Mouse (Mus musculus) hindbrain, embryonic 11.5 days (tissue): Measurements from ENCODE around the gene Olfr1410. TPM values are rescaled to one million over a fixed set of nuclear protein-coding genes. Genes with fewer than 3 reads are reported as not detected.

Source experiments
- ATAC-seq: fragments of 200-750 bp; cut with Nextera tagmentation; 2 replicates; pipeline ENCODE4 v1.8.0; 2017; ENCODE audit warnings: mild to moderate bottlenecking, moderate TSS enrichment, moderate library complexity; ENCODE audit not compliant: low FRiP score
- DNase-seq: peaks from one replicate; pipeline ENCODE4 v3.0.0-alpha.2; 2015; ENCODE audit warnings: low spot score
- H3K27ac ChIP-seq: fragments of 300-500 bp; sonication (generic); 2 replicates; pipeline ENCODE4 v1.5.1; 2014; ENCODE audit warnings: mild to moderate bottlenecking, low read depth, low read length
- H3K27me3 ChIP-seq: fragments of 300-500 bp; sonication (generic); 2 replicates; pipeline ENCODE4 v1.6.1; 2014; ENCODE audit warnings: mild to moderate bottlenecking, low read length, moderate library complexity, mixed read lengths; ENCODE audit not compliant: control insufficient read depth, insufficient read depth
- H3K36me3 ChIP-seq: fragments of 300-500 bp; sonication (generic); 2 replicates; pipeline ENCODE4 v1.6.1; 2014; ENCODE audit warnings: mild to moderate bottlenecking, low read length, moderate library complexity, mixed read lengths; ENCODE audit not compliant: control insufficient read depth, insufficient read depth
- H3K4me1 ChIP-seq: fragments of 300-500 bp; sonication (generic); replicated peaks from 2 replicates; pipeline ENCODE4 v1.6.1; 2014; ENCODE audit warnings: low read length, mixed read lengths; ENCODE audit not compliant: control insufficient read depth, insufficient read depth
- H3K4me2 ChIP-seq: fragments of 300-500 bp; sonication (generic); replicated peaks from 2 replicates; pipeline ENCODE4 v1.6.1; 2014; ENCODE audit warnings: mild to moderate bottlenecking, low read depth, low read length
- H3K4me3 ChIP-seq: fragments of 300-500 bp; sonication (generic); 2 replicates; pipeline ENCODE4 v1.5.1; 2014; ENCODE audit warnings: low read depth, low read length
- H3K9ac ChIP-seq: fragments of 300-500 bp; sonication (generic); 2 replicates; pipeline ENCODE4 v1.6.1; 2014; ENCODE audit warnings: low read depth, low read length
- H3K9me3 ChIP-seq: fragments of 300-500 bp; sonication (generic); 2 replicates; pipeline ENCODE4 v1.6.1; 2016; ENCODE audit warnings: low read length; ENCODE audit not compliant: control insufficient read depth
- WGBS: fragments of 180-500 bp; shearing (Covaris S2); extraction: QIAGEN DNeasy Blood & Tissue Kit; methylation state at CpG from one replicate; pipeline ENCODE4 v1.1.7; 2014; 5-methylcytosine and 5-hydroxymethylcytosine counted together
- polyA plus RNA-seq: library from polyadenylated mRNA; unstranded; fragments of >200 nt; fragmentation: Nextera tagmentation; extraction: Ambion mirVana; gene quantifications from 2 replicates; pipeline ENCODE4 v1.2.1, GENCODE M21; 2014

Gene Olfr1410
- polyA plus RNA-seq, result not detected in 2 replicates

DNA sequence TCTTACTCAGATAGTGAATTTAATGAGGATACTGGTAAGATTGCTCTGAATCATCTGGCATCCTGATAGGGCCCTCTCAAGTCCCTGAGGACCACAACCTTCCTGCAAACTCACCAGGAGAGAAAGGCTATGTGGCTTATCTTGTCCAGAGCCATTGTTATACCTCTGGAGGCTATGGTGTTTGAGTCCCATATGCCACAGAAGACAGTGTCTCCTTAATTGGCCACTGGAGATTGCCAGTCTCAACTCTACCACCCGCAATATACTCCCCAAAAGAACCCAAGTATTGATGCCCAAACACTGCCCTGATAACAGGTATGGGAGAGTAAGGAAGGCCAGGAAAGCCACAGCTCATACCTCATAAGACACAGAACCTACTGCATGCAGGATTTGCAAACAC, at the start of gene Olfr1410:
Gene Olfr1410 (plus strand): TSS at position 301 of the 400 bp plus-strand sequence.
- H3K4me3 ChIP-seq, result no peak within 1 kb of the TSS
- WGBS, result 79% methylated on average over 1 of the region's 1 CpGs
- no peak for ATAC-seq
- no peak within 1 kb of the TSS for H3K9ac ChIP-seq
- no peak for DNase-seq
- no peak within 1 kb of the TSS for H3K27ac ChIP-seq
- no peaks in the 10 kb centered on the region for H3K9me3 ChIP-seq
- no peak within 1 kb of the TSS for H3K4me2 ChIP-seq
- no peaks in the 10 kb centered on the region for H3K27me3 ChIP-seq
- H3K4me1 ChIP-seq, result no peaks in the 10 kb centered on the region
- no peaks in the 10 kb centered on the region for H3K36me3 ChIP-seq

DNA sequence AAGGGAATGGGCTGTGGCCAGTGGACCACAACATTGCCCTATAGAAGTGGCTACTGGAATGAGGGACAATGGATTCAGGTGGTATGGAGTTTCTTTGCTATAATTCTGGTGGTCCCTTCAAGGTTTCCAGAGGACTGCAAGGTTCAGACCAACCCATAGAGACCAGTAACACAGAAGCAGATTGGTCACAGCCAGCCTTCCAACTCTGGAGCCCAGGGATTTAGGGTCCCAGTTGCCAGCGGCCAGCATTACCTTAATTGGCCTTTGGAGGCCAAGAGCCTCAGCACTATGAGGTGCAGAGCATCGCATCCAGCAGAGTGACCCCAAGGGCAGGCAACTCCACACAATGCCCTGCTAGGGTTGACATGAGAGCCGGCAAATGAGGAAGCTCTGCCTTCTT, 34.6 kb upstream of the Olfr1410 start, which contains the start of gene Olfr1413:
Gene Olfr1413 (plus strand): TSS at position 301 of the 400 bp plus-strand sequence.
- no peaks in the 10 kb centered on the region for H3K27me3 ChIP-seq
- H3K4me3 ChIP-seq, result no peak within 1 kb of the TSS
- H3K9ac ChIP-seq, result no peak within 1 kb of the TSS
- DNase-seq (no peak), ATAC-seq (no peak)
- no peaks in the 10 kb centered on the region for H3K4me1 ChIP-seq
- 90% methylated on average over 3 of the region's 3 CpGs for WGBS
- H3K9me3 ChIP-seq, result no peaks in the 10 kb centered on the region
- no peaks in the 10 kb centered on the region for H3K36me3 ChIP-seq
- no peak within 1 kb of the TSS for H3K27ac ChIP-seq
- H3K4me2 ChIP-seq, result no peak within 1 kb of the TSS

DNA sequence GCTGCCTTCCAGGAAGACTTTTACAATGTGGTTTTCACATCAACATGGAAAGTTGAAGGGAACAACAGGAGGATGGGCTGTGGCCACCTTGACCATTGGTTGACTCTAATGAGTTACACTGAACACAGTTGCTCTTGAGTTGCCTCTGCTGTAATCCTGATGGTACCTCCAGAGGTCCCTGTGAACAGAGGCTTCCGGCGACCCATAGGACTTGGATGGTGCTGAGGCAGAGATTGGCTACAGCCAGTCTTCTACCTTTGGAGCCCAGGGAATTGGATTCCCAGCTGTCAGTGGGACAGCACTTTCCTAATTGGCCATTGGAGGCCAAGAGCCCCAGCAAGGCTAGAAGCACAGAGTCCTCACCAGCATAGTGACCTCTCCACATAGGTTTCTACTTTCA, 20.1 kb upstream of the Olfr1410 start, which contains the start of gene Olfr1412:
Gene Olfr1412 (plus strand): TSS at position 301 of the 400 bp plus-strand sequence.
- H3K9ac ChIP-seq, result no peak within 1 kb of the TSS
- H3K27me3 ChIP-seq, result no peaks in the 10 kb centered on the region
- no peak within 1 kb of the TSS for H3K4me3 ChIP-seq
- H3K36me3 ChIP-seq, result no peaks in the 10 kb centered on the region
- no peaks in the 10 kb centered on the region for H3K9me3 ChIP-seq
- no peaks in the 10 kb centered on the region for H3K4me1 ChIP-seq
- ATAC-seq (no peak), DNase-seq (no peak)
- no peak within 1 kb of the TSS for H3K27ac ChIP-seq
- no peak within 1 kb of the TSS for H3K4me2 ChIP-seq
- 79% methylated on average over 2 of the region's 2 CpGs for WGBS

DNA sequence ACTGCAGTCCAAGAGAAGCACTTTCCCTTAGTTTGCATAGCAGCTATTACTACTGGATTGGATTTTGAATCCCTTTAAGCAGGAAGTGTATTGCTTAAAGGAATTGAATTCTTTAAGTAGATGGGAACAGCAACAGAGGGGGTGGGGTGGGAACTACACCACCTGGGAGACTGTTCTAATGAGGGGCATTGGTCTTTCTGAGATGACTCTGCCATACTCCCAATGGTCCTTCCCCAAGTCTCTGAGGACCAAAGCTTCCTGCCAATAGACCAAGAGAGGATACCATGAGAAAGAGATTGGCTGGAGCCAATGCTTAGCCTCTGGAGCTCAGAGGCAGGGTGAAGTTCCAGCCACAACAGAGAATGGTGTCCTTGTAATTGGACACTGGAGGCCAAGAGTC, 11.5 kb upstream of the Olfr1410 start, which contains the start of gene Olfr1411:
Gene Olfr1411 (plus strand): TSS at position 301 of the 400 bp plus-strand sequence.
- H3K9ac ChIP-seq, result no peak within 1 kb of the TSS
- H3K4me1 ChIP-seq, result no peaks in the 10 kb centered on the region
- H3K27me3 ChIP-seq, result no peaks in the 10 kb centered on the region
- ATAC-seq (no peak), DNase-seq (no peak)
- H3K9me3 ChIP-seq, result no peaks in the 10 kb centered on the region
- no peak within 1 kb of the TSS for H3K27ac ChIP-seq
- no peak within 1 kb of the TSS for H3K4me3 ChIP-seq
- no peaks in the 10 kb centered on the region for H3K36me3 ChIP-seq
- no peak within 1 kb of the TSS for H3K4me2 ChIP-seq

DNA sequence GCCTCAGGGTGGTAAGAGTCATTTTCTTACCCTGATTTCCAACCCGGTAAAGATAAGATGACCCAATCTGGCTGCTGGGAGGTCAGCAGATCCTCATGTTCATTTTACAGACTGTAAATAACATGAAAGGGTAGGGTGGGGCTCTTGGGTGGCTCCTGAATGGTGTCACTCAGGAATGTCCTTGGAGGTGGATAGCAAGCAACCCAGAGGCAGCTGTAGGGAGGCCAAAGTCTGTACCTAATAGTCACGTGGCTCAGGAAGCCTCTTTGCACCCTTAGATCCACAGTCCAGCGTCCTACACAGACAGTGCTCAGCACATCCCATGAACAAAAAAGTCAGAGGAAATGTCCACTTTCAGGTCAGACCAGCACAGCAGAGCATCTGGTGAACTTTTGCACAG, 9.6 kb upstream of the Olfr1410 start:
- Histone ChIP-seq H3K4me3 (no peak overlapping the region), H3K27ac (no peak overlapping the region), H3K4me2 (no peak overlapping the region), H3K4me1 (no peaks in the 10 kb centered on the region), H3K27me3 (no peaks in the 10 kb centered on the region), H3K9me3 (no peaks in the 10 kb centered on the region), H3K9ac (no peak overlapping the region), H3K36me3 (no peaks in the 10 kb centered on the region)
- ATAC-seq, result no peak
- DNase-seq, result no peak
- WGBS, result 89% methylated on average over 3 of the region's 3 CpGs

DNA sequence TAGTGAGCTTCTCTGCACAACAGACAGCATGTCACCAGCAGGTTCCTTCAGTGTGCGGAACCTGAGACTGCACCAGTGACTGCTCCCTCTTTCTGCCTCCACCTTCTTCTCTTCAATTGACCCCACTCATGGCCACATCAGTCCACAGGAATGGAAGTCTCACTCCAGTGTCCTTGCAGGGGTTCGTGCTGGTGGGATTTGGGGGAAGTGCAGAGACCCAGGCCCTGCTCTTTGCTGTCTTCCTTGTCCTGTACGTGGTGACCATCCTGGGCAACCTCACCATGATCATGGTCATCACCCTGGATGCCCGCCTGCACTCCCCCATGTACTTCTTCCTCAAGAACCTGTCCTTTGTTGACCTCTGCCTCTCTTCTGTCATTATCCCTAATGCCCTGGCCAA, 2.1 kb downstream of the Olfr1410 start:
- H3K27me3 ChIP-seq, result no peaks in the 10 kb centered on the region
- no peaks in the 10 kb centered on the region for H3K36me3 ChIP-seq
- 77% methylated on average over 4 of the region's 4 CpGs for WGBS
- no peaks in the 10 kb centered on the region for H3K9me3 ChIP-seq
- H3K9ac ChIP-seq, result no peak overlapping the region
- no peak overlapping the region for H3K4me3 ChIP-seq
- no peak overlapping the region for H3K27ac ChIP-seq
- no peak for ATAC-seq
- no peaks in the 10 kb centered on the region for H3K4me1 ChIP-seq
- DNase-seq, result no peak
- H3K4me2 ChIP-seq, result no peak overlapping the region

DNA sequence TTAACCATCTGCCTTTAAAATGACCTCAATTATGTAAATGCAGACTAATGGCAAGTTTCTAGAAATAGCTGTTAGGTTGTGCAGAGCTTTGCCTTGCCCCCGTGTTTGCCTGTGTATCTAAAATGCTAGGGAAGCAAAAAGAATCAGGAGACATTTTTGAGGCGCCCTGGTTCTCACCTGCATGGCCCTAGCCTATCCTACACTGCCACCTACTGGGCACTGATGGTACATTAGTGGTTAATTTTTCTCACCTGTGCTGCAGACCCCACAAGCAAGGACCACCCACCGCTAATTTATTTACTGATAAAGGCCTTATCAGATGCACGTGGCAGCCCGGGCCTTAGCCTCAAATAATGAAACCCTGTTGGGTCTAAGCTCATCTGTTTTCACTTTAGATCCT, 5.4 kb downstream of the Olfr1410 start:
- Histone ChIP-seq H3K27ac (no peak overlapping the region), H3K9ac (no peak overlapping the region), H3K4me1 (no peaks in the 10 kb centered on the region), H3K27me3 (no peaks in the 10 kb centered on the region), H3K36me3 (no peaks in the 10 kb centered on the region), H3K9me3 (no peaks in the 10 kb centered on the region), H3K4me2 (no peak overlapping the region), H3K4me3 (no peak overlapping the region)
- ATAC-seq, result no peak
- 12% methylated on average over 5 of the region's 5 CpGs for WGBS
- DNase-seq, result peak; percentile 73

DNA sequence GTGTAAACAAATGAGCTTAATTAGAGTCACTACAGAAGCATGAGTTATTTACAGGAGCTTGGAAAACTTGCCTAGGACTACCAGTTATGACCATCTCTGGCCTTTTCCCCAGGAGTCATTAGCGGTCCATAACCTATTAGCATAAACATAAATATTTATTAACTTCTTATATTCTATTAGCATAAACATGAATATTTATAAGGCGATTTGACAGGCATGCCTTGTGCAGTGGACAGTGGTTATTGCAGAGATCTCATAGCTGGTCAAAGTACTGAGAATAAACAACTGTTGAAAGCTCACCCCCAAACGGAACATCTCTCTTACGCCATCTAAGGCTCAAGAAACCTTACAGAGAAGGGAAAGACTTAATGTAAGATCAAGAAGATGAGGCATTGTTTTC, 7.6 kb downstream of the Olfr1410 start:
- ATAC-seq (peak; percentile 40; the same call in 1 of the 2 replicates), DNase-seq (peak; percentile 4)
- Histone ChIP-seq H3K4me1 (0 out of 2 replicates have a peak, but pooled peaks cover 2% of the 10 kb centered on the region), H3K9ac (no peak overlapping the region), H3K27me3 (no peaks in the 10 kb centered on the region), H3K9me3 (no peaks in the 10 kb centered on the region), H3K36me3 (no peaks in the 10 kb centered on the region), H3K27ac (no peak overlapping the region), H3K4me2 (no peak overlapping the region), H3K4me3 (no peak overlapping the region)
- WGBS, result 40% methylated on average over 4 of the region's 4 CpGs

DNA sequence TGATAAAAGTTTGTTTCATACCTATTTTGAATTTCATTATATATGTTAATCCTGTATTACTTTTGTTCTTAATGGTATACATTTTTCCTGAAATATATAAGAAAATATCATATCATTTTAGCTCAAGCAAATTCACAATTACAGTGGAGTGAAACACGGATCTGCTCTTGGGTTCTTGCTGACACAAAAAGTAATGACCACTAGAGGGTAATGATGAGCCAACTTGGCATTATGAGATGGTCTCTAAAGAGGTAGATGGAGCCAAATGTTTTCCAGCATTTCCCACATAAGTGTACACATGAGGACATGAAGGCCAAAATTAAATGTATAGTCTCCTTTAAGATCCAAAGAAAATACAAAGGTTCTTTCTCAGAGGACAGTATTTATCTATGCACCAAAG, 8.9 kb downstream of the Olfr1410 start:
- DNase-seq (peak; percentile 28), ATAC-seq (no peak)
- no peaks in the 10 kb centered on the region for H3K36me3 ChIP-seq
- WGBS, result 17% methylated on average over 1 of the region's 1 CpGs
- 0 out of 2 replicates have a peak, but pooled peaks cover 2% of the 10 kb centered on the region for H3K4me1 ChIP-seq
- H3K9me3 ChIP-seq, result no peaks in the 10 kb centered on the region
- H3K9ac ChIP-seq, result no peak overlapping the region
- no peak overlapping the region for H3K4me2 ChIP-seq
- no peak overlapping the region for H3K4me3 ChIP-seq
- H3K27me3 ChIP-seq, result no peaks in the 10 kb centered on the region
- no peak overlapping the region for H3K27ac ChIP-seq
